Mouse (Mus musculus) kidney, postnatal 10 days (tissue): ENCODE results near the gene Cela1.
A peak's percentile ranks its signal among the peaks of the same experiment; 100 is the strongest.

Experiments
- DNase-seq: peaks from one replicate; pipeline ENCODE4 v3.0.0; 2021; ENCODE audit warnings: mixed read lengths

The Cela1 gene

DNA sequence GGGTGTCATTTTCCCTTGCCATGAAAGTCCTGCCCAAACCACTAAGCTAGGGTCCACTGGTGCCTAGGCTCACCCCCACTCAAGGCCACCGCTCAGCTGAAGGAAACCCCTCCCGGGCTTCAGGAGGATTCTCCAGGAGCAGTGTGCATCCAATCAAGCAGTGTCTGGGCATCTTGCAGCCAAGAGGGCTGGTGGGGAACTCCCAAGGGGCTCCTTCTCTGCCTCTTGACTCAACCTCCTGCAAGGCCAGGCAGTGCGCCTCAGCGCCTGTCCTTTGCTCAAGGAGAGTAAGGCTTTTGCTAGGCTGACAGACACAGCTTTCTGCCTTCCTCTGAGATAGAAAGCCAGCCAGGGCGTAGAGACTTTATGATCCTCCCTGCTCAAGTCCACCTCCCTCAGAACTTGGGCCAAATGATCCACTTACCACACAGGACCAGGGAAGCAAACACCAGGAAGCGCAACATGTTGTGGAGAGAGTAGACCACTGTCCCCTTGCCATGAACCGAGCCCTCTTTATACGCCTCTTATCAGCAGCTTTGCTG lies at the start of gene Cela1:
Gene Cela1, minus strand, starts transcription at position 492 of the 542 bp plus-strand sequence.
- DNase-seq, result no peak

DNA sequence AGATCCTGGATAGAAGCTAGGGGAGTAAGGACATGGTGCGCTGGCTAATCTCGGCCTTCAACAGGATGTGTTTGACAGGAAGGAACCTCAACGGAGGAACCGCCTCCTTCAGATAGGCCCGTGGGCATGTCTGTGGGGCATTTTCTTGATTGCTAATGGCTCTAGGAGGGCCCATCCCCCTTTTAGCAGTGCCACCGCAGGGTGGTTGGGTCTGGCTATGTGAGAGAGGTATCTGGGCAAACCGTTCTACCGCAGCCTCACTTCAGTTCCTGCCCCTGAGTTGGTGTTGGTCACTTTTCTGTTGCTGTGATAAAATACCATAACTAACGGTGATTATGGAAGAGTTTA lies 48.2 kb upstream of the Cela1 start:
- DNase-seq, result no peak

GRCm38 (mm10) chr15:100735095-100735952 lies 47.6 kb upstream of the Cela1 start:
- DNase-seq, result no peak

DNA sequence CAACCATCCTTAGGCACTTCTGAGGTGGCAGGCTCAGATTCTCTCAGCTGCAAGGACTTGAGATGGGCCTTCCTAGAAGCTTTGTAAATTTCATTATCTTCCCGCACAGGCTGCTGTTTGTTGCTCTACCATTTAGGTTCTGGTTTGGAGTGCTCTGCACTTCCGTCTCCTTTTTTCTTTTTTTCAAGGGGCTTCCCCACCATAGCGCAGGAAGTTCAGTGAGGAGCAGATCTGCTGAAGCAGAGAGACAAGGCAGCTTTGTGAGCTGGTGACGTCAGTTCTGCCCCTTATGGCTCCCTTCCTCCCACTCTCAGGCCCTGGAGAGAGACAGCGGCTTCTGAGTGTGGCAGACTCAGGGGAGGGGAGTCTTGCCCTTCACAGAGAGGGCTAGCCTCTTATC lies 44.9 kb upstream of the Cela1 start:
- DNase-seq, result peak; percentile 53

GRCm38 (mm10) chr15:100731081-100731480 lies 43.4 kb upstream of the Cela1 start:
- no peak for DNase-seq

DNA sequence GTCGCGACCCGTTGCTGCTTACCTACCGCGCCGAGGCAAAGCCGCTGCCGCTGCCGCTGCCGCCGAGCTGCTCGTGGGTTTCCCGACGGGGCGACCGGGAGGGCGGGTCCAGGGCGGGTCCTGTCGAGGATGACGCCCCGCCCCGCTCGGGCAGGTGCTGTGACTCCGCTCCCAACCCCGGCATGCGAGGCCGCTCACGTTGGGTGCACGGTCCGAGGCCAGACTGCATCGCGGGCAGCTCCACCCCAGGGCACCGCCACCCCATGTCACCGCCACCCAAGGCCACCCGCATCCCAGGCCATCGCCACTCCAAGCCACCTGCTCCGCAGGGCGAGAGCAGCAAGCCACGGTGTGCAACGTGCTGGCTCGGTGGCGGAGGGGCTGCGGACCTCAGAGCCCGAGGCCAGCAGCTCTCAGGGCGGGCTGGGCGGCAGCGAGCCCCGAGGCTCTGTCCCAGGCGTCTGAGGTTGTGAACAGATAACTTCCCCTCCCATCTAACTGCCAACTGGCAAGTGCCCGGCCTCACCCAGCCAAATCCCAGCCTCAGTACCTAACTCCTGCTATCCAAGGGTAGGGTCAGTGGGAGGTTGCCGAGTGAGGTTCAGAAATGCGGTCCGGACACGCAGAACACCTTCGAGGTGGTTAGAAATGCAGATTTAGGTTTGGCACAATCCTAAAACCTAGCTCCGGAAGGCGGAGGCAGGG lies 41.7 kb upstream of the Cela1 start, which contains the start of gene Galnt6:
Gene Galnt6, minus strand, starts transcription at position 96 of the 705 bp plus-strand sequence.
- peak; percentile 44 for DNase-seq

- no peak for DNase-seq
Measured at GRCm38 (mm10) chr15:100728586-100728985, 40.9 kb upstream of the Cela1 start.

GRCm38 (mm10) chr15:100727834-100728233 lies 40.1 kb upstream of the Cela1 start:
- DNase-seq, result no peak

- DNase-seq, result no peak
Measured at GRCm38 (mm10) chr15:100726721-100727120, 39.0 kb upstream of the Cela1 start.

DNA sequence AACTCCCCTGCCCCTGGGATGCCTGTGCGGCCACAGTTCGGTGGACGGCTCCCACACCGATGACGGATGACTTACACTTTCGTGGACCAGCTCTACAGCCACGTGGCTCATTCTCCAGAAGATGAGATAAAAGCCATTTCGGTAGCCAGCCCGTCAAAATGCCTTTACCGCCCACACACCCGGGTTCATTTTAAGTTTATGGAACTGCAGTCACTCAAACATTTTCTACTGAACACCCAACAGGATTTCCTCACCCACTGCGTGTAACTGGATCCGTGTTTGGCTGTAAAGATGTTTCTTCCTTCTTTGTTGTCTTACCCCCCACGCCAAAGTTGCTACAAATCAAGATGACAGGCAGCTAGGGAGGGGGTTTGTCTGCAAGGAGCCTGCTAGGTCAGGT lies 35.8 kb upstream of the Cela1 start:
- DNase-seq, result no peak

DNA sequence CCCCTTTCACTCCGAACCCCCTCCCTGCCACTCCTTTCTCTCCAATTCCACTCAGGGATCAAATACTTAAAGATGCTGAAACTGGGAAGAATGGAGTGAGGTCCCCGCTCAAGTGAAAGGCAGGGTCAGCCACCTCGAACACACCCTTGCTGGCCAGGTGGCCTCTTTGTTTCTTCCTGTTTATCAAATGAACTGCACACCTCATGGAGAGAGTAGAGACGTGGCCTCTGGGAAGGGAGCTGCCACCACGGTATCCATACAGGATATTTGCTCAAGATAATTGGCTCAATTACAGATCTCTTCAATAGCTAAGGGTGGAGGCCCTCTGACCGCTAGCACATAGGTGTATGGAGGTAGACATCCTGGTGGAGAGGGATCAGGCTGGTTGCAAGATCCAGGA lies 34.8 kb upstream of the Cela1 start:
- no peak for DNase-seq

DNA sequence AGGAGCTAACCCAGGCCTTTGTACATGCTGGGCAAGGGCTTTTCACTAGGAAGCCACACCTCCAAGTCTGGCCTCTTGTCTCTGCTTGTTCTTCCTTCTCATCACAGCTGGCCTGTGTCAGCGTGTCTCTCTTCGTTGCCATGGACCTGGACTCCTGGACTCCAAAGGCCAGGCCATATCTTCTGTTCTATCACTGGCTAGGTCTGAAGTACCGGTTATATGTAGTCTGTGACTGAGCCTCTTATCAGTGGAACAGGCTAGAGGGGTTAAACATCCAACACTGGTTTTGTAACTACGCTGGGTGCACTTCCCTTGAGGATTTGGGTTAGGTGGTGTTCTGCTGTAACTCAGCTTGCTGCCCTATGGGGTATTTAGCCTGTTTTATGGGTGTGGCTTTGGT lies 34.3 kb upstream of the Cela1 start:
- DNase-seq, result no peak

GRCm38 (mm10) chr15:100721445-100721844 lies 33.7 kb upstream of the Cela1 start:
- DNase-seq, result no peak

DNA sequence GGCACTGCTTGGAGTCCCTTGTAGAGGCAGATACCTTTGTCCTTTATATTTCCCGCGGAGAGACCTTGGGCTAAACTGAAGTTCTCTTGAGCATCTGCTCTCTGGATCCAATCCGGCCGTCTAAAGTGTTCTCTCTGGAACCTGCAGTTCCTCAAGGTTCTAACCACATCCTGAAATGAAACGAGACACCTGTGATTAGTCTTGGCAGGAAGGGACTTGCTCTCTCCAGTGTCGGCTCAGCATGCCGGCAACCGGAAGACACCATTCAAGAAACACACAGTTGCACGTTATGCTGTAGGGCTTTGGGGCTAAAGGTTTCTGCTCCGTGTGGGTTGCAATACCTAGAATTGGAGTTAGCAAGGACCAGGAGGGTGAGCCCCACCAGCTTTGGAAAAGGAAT lies 32.3 kb upstream of the Cela1 start:
- no peak for DNase-seq

DNA sequence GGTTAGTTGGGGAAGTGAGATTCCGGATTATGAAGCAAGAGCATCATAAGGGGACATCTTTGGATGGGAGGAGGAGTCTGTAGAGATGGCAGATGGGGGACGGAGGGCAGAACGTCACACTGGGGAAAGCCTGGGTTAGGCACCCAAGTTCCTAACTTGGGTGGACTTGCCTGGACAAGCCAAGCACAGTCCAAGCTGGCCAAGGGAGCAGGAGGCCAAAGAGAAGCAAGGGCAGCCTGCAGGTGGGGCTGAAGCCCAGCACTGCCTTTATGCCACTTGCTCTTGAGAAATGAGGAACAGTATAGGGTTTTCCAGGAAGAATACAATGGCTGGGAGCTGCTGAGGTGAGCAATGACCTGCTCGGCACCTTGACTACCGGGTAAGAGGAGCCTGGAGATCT lies 31.5 kb upstream of the Cela1 start:
- DNase-seq, result no peak

GRCm38 (mm10) chr15:100718572-100718971 lies 30.9 kb upstream of the Cela1 start:
- DNase-seq, result no peak

GRCm38 (mm10) chr15:100717933-100718332 lies 30.2 kb upstream of the Cela1 start:
- DNase-seq, result no peak

- DNase-seq, result peak; percentile 52
Measured at GRCm38 (mm10) chr15:100715399-100715993, 27.8 kb upstream of the Cela1 start.

- no peak for DNase-seq
Measured at GRCm38 (mm10) chr15:100714470-100714869, 26.7 kb upstream of the Cela1 start.

- DNase-seq, result peak; percentile 49
Measured at GRCm38 (mm10) chr15:100710838-100711237, 23.1 kb upstream of the Cela1 start.

DNA sequence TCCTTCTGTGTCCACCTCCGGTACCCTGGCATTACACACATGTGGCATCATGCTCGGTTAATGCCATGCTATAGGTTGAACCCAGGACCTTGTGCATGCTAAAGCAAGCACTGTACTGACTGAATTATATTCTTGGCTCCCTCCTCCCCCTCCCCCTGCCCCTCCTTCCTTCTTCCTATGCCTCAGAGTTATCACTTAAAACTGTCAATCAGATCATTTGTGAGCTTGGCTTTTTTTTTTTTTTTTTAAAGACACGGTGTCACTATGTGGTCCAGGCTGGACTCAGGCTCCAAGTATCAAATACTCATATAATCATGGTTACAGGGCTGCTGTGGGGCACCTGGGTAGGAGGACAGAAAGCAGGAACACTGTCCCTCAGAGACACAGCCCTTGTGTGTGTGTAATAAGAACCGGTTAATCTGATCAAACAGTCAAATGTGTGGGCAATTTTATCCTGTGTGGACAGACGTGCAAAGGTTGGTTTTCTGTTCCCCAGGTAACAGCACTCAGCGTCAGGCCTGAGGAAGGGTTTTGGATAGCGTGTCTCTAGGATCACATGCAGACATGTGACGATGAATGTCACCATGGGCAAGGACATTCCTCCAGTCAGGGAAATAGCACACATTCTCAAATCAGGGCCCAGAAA lies 20.8 kb upstream of the Cela1 start:
- DNase-seq, result no peak

DNA sequence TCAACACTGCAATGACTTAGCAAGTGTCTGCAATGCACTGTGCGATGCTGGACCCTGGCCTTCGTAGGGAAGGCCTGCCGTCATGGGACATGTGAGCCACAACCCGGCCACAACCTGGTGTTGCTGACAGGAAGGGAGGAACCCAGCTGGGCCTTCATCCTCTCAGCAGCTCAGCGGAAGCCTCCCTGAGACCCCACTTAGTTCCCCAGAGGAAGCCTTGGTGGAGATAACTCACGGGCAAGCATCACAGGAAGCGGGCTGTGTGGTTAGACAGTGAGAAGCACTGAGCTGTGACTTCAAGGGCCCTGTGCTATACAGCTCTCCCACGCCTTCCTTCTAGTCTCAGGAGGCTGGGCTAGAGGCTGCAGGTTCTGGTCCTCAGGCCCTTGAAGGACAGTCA lies 18.5 kb upstream of the Cela1 start:
- no peak for DNase-seq

DNA sequence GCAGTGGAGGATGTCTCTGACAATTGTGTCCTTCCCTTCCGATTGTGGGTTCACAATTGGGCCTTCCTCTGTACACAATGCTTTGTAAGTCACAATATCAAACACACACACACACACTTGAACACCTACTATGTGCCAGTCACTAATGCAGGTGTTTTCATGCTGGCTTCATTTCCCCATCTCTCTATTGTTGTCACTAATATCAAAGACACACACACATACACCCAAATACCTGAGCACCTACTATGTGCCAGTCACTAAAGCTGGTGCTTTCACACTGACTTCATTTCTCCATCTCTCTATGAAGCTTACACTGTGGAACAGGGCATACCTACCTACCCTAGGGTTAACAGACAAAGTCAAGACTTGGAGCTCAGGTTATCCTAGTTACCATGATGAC lies 17.7 kb upstream of the Cela1 start:
- DNase-seq, result no peak
